ENCODE assay signal across 18 mouse cellular contexts in genomic region chr2:127537548-127537947, GRCm38 (mm10). TPM values are rescaled to one million over a fixed set of nuclear protein-coding genes. Genes with fewer than 3 reads are reported as not detected.
A peak's percentile ranks its signal among the peaks of the same experiment; 100 is the strongest.
DNase-seq lines count a peak whose midpoint lies in the region; ATAC-seq and TF ChIP-seq lines count a peak whose summit lies in the region.
"Had no signal": no experiment of that assay in that cellular context is flagged by ENCODE, and none has a peak within 500 bp of the region (broad histone marks: within the 10 kb centered on the region; RNA-seq: fewer than 3 reads in every experiment).

No protein-coding gene starts in this region.

- WGBS in forebrain, embryonic 13.5 days, result 68% methylated on average over 3 of the region's 3 CpGs

- intact Hi-C loops in left cerebral cortex, adult 2 months (cut with DNase I), result loop anchor here (2.0 kb wide), 1 partner anchor 15 kb away; the partner anchor contains the start of gene Kcnip3
- intact Hi-C loops in left cerebral cortex, postnatal 4 days (cut with DNase I), result no loop called here
- intact Hi-C loops in left cerebral cortex, postnatal 36 days (cut with DNase I), result no loop called here

- no peak overlapping the region for H3K4me3 ChIP-seq in left cerebral cortex, adult 2 months
- no peak overlapping the region for H3K4me3 ChIP-seq in forebrain, embryonic 13.5 days
- H3K4me3 ChIP-seq: kidney, embryonic 15.5 days; midbrain, embryonic 13.5 days had no signal

- H3K27me3 ChIP-seq in forebrain, embryonic 13.5 days, result peaks cover 69% of the 10 kb centered on the region

- H3K9ac ChIP-seq in forebrain, embryonic 13.5 days, result no peak overlapping the region
- H3K9ac ChIP-seq: kidney, embryonic 15.5 days; midbrain, embryonic 13.5 days had no signal

- H3K4me2 ChIP-seq in forebrain, embryonic 13.5 days, result no peak overlapping the region
- H3K4me2 ChIP-seq: kidney, embryonic 15.5 days; midbrain, embryonic 13.5 days had no signal

- H3K4me1 ChIP-seq in forebrain, embryonic 13.5 days, result peaks cover 6% of the 10 kb centered on the region

- TF ChIP-seq CTCF in left cerebral cortex, adult 2 months (IDR thresholded peaks at IDR 0.05), result no peak

- ATAC-seq in forebrain, embryonic 13.5 days, result no peak
- ATAC-seq: forebrain, embryonic 16.5 days; inflammation-experienced regulatory T-cells, adult 6 months; midbrain, embryonic 13.5 days; Patski had no signal

- DNase-seq in adrenal gland, adult (ENCODE audit: inconsistent age in 2 of 2, low spot score in 1 of 2), result peak; percentile 30 to 82
- DNase-seq in adrenal gland, postnatal 4 days (ENCODE audit: low spot score in 2 of 2), result no peak
- peak; percentile 44 to 64 for DNase-seq in left cerebral cortex, adult 2 months (ENCODE audit: extremely low spot score in 1 of 2, low spot score in 2 of 2)
- DNase-seq in left cerebral cortex, postnatal 4 days, result no peak
- DNase-seq in adrenal gland, postnatal 10 days, result peak; percentile 37
- DNase-seq in left cerebral cortex, postnatal 36 days (ENCODE audit: low spot score in 2 of 2), result peak; percentile 55 to 59
- DNase-seq in gastrocnemius, adult 18-20 months (ENCODE audit: low spot score), result no peak
- DNase-seq: liver; lung, adult 18-20 months; thymus, postnatal 36 days had no signal

- no peaks in the 10 kb centered on the region for H3K36me3 ChIP-seq in forebrain, embryonic 13.5 days (ENCODE audit: poor library complexity, severe bottlenecking)
- H3K36me3 ChIP-seq: kidney, embryonic 15.5 days; midbrain, embryonic 13.5 days had no signal

- no peaks in the 10 kb centered on the region for H3K9me3 ChIP-seq in forebrain, embryonic 13.5 days (replicated peaks)
- H3K9me3 ChIP-seq: kidney, embryonic 15.5 days; midbrain, embryonic 13.5 days had no signal

- no peak overlapping the region; the same call in 1 of the 2 replicates for H3K27ac ChIP-seq in left cerebral cortex, adult 2 months
- H3K27ac ChIP-seq in forebrain, embryonic 13.5 days, result no peak overlapping the region
- H3K27ac ChIP-seq: kidney, embryonic 15.5 days; macrophage; midbrain, embryonic 13.5 days had no signal

RNA-seq across cellular contexts. Expression of gene Prom2, which starts 3.7 kb away (rescaled TPM):
- under 1 TPM; 0.34 to 0.81 TPM for total RNA-seq in adrenal gland, postnatal 4 days (2021)
- 1 to 10 TPM in 1 of 2 experiments, under 1 TPM in 1; 0.16 to 1.2 TPM for total RNA-seq in left cerebral cortex, adult 2 months (2021)
- not detected for total RNA-seq in left cerebral cortex, postnatal 4 days (2021)
- total RNA-seq in adrenal gland, postnatal 10 days (2021), result under 1 TPM; 0.09 to 0.12 TPM
- total RNA-seq in left cerebral cortex, postnatal 36 days (2021), result under 1 TPM; 0.11 to 0.17 TPM
- polyA plus RNA-seq in forebrain, embryonic 13.5 days (2015; fragmentation: Nextera tagmentation; extraction: Ambion mirVana), result not detected in 2 replicates
- not detected for total RNA-seq in gastrocnemius, adult 18-20 months (2021)
- polyA plus RNA-seq: forebrain, embryonic 16.5 days; heart, embryonic 14.5 days; macrophage; midbrain, embryonic 13.5 days; Patski had no signal

RNA-seq across cellular contexts. Expression of gene Kcnip3, which starts 15.7 kb away (rescaled TPM):
- 1 to 10 TPM; 5.1 to 5.4 TPM for total RNA-seq in adrenal gland, postnatal 4 days (2021)
- total RNA-seq in left cerebral cortex, adult 2 months (2021), result 100 to 1,000 TPM; 114 to 126 TPM
- total RNA-seq in left cerebral cortex, postnatal 4 days (2021), result 10 to 100 TPM; 32.3 to 36.6 TPM
- total RNA-seq in adrenal gland, postnatal 10 days (2021), result 1 to 10 TPM; 3.5 to 4.3 TPM
- 100 to 1,000 TPM; 130 to 133 TPM for total RNA-seq in left cerebral cortex, postnatal 36 days (2021)
- 5.2 and 6.3 TPM in 2 replicates for polyA plus RNA-seq in forebrain, embryonic 13.5 days (2015; fragmentation: Nextera tagmentation; extraction: Ambion mirVana)
- under 1 TPM; 0.21 to 0.43 TPM for total RNA-seq in gastrocnemius, adult 18-20 months (2021)
- polyA plus RNA-seq: macrophage had no signal

RNA-seq across cellular contexts. Expression of gene Zfp661, which starts 49.3 kb away (rescaled TPM):
- total RNA-seq in adrenal gland, postnatal 4 days (2021), result 1 to 10 TPM; 4.8 to 4.9 TPM
- total RNA-seq in left cerebral cortex, adult 2 months (2021), result 1 to 10 TPM; 6.3 to 8.1 TPM
- total RNA-seq in left cerebral cortex, postnatal 4 days (2021), result 1 to 10 TPM; 9.2 to 9.5 TPM
- total RNA-seq in adrenal gland, postnatal 10 days (2021), result 1 to 10 TPM; 3.0 to 4.3 TPM
- total RNA-seq in left cerebral cortex, postnatal 36 days (2021), result 1 to 10 TPM; 7.6 to 8.6 TPM
- 9.4 and 9.7 TPM in 2 replicates for polyA plus RNA-seq in forebrain, embryonic 13.5 days (2015; fragmentation: Nextera tagmentation; extraction: Ambion mirVana)
- 1 to 10 TPM; 2.0 to 3.0 TPM for total RNA-seq in gastrocnemius, adult 18-20 months (2021)

RNA-seq across cellular contexts. Expression of gene Mrps5, which starts 49.5 kb away (rescaled TPM):
- 100 to 1,000 TPM; 126 to 141 TPM for total RNA-seq in adrenal gland, postnatal 4 days (2021)
- total RNA-seq in left cerebral cortex, adult 2 months (2021), result 10 to 100 TPM; 82.1 to 94.5 TPM
- total RNA-seq in left cerebral cortex, postnatal 4 days (2021), result 100 to 1,000 TPM; 106 TPM
- total RNA-seq in adrenal gland, postnatal 10 days (2021), result 100 to 1,000 TPM; 137 to 159 TPM
- 100 to 1,000 TPM in 1 of 2 experiments, 10 to 100 TPM in 1; 80.0 to 102 TPM for total RNA-seq in left cerebral cortex, postnatal 36 days (2021)
- polyA plus RNA-seq in forebrain, embryonic 13.5 days (2015; fragmentation: Nextera tagmentation; extraction: Ambion mirVana), result 181 and 193 TPM in 2 replicates
- total RNA-seq in gastrocnemius, adult 18-20 months (2021), result 10 to 100 TPM; 69.3 to 82.2 TPM

Comparison
In these comparisons a context has a peak if more than half of its experiments do, and no peak if none do; other contexts are left out.
1. DNase-seq: peak in adrenal gland, adult (2 of 2), left cerebral cortex, adult 2 months (2 of 2), adrenal gland, postnatal 10 days (single experiment) and left cerebral cortex, postnatal 36 days (2 of 2); none in adrenal gland, postnatal 4 days (0 of 2), left cerebral cortex, postnatal 4 days (single experiment) and gastrocnemius, adult 18-20 months (single experiment).
2. RNA of gene Kcnip3, which starts 15.7 kb away (total RNA-seq): 130 to 133 TPM in left cerebral cortex, postnatal 36 days, 114 to 126 TPM in left cerebral cortex, adult 2 months and 32.3 to 36.6 TPM in left cerebral cortex, postnatal 4 days; 5.1 to 5.4 TPM in adrenal gland, postnatal 4 days, 3.5 to 4.3 TPM in adrenal gland, postnatal 10 days and 0.21 to 0.43 TPM in gastrocnemius, adult 18-20 months; every median in the first group is over 4 times any median in the second.